Mouse (Mus musculus): ENCODE results near the gene Gm9602.
"Not testable (repeated sequence)": the region's sequence is repeated elsewhere in the genome, so short reads cannot be mapped to it uniquely, and the experiment has no call there.

Gene Gm9602

DNA sequence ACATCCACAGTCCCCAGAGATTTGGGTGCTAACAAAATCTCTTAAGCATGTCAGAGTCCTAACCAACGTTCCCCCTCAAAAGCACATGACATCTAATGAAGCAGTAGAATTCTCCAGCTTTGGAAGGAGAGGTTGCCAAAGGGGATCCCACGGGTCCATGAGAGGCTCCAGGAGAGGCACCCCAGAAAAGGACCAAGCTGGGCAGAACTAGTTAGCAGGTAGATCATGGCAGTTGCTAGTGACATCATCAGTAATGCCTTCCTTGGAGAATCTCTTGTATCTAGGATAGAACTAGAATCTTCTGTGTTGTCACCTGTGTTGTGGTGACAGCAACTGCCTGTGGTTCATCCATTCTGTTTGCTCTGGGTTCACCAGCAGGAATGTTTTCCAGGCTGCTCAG lies at the start of gene Gm9602:
TSS of gene Gm9602 (plus strand) at position 301 of the 400 bp plus-strand sequence.
- not testable (repeated sequence) for DNase-seq (ENCODE audit: low spot score)

DNA sequence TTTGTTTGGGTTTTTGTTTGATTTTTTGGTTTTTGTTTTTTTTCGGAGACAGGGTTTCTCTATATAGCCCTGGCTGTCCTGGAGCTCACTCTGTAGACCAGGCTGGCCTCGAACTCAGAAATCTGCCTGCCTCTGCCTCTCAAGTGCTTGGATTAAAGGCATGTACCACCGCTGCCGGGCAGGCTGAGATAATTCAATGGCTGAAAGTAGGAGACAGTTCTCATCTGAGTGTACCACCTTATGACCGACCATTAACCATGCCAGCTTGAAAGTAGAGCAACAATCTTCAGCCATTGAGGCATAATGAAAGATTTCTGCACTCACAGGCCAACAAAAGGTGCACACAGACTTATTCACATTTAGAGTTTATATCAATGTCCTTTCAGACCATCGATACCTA lies 30.3 kb downstream of the Gm9602 start:
- DNase-seq (ENCODE audit: low spot score), result not testable (repeated sequence)

GRCm38 (mm10) chr14:4821950-4822349 lies 45.8 kb downstream of the Gm9602 start:
- not testable (repeated sequence) for DNase-seq (ENCODE audit: low spot score)
